Mouse (Mus musculus): Measurements from ENCODE around the gene Rexo1. TPM values are rescaled to one million over a fixed set of nuclear protein-coding genes. Genes with fewer than 3 reads are reported as not detected.

Rexo1 gene
- 87.8 and 112 TPM in 2 replicates for total RNA-seq (2023)

GRCm38 (mm10) chr10:80561116-80561944, at the start of gene Rexo1:
Gene Rexo1 (minus strand): TSS chr10:80561560.

GRCm38 (mm10) chr10:80605721-80606120, 44.4 kb upstream of the Rexo1 start, which contains the start of gene Gm49322:
Gene Gm49322 (plus strand): TSS chr10:80606021.

GRCm38 (mm10) chr10:80602698-80603325, 41.5 kb upstream of the Rexo1 start, which contains the start of the genes Scamp4 and Adat3:
Gene Scamp4 (plus strand): TSS chr10:80602872.
Gene Adat3 (plus strand): TSS chr10:80602880.

GRCm38 (mm10) chr10:80589879-80590854, 28.8 kb upstream of the Rexo1 start, which contains the start of gene Abhd17a:
Gene Abhd17a (minus strand): TSS chr10:80590341.

GRCm38 (mm10) chr10:80577195-80578130, 16.1 kb upstream of the Rexo1 start, which contains the start of gene Klf16:
Gene Klf16 (minus strand): TSS chr10:80577321.

GRCm38 (mm10) chr10:80538710-80539394, 22.5 kb downstream of the Rexo1 start, which contains the start of gene Atp8b3:
Gene Atp8b3 (minus strand): TSS chr10:80539124.

GRCm38 (mm10) chr10:80494732-80495131, 66.6 kb downstream of the Rexo1 start, which contains the start of gene Onecut3:
Gene Onecut3 (plus strand): TSS chr10:80494835.

Other genes with a start within 250 kb of the Rexo1 start
- 29.5 and 40.3 TPM in 2 replicates for gene 2310011J03Rik, start 241.0 kb downstream of the Rexo1 start, total RNA-seq (2023)
- not detected in 2 replicates for gene Pcsk4, start 232.1 kb downstream of the Rexo1 start, total RNA-seq (2023)
- 0.44 and 0.54 TPM in 2 replicates for gene Reep6, start 231.6 kb downstream of the Rexo1 start, total RNA-seq (2023)
- gene Adamtsl5, start 213.1 kb downstream of the Rexo1 start, total RNA-seq (2023) = not detected in 2 replicates
- gene Plk5, start 205.1 kb downstream of the Rexo1 start, total RNA-seq (2023) = not detected in 2 replicates
- 1.9 and 2.6 TPM in 2 replicates for gene Mex3d, start 173.9 kb downstream of the Rexo1 start, total RNA-seq (2023)
- 30.1 and 33.3 TPM in 2 replicates for gene Mbd3, start 162.0 kb downstream of the Rexo1 start, total RNA-seq (2023)
- 68.5 and 72.8 TPM in 2 replicates for gene Uqcr11, start 154.7 kb downstream of the Rexo1 start, total RNA-seq (2023)
- 40.0 and 42.1 TPM in 2 replicates for gene Tcf3, start 127.9 kb downstream of the Rexo1 start, total RNA-seq (2023)
- gene Onecut3, start 66.7 kb downstream of the Rexo1 start, total RNA-seq (2023) = not detected in 2 replicates
- gene Atp8b3, start 22.4 kb downstream of the Rexo1 start, total RNA-seq (2023) = not detected in 2 replicates
- gene Klf16, start 15.8 kb upstream of the Rexo1 start, total RNA-seq (2023) = 5.7 and 7.0 TPM in 2 replicates
- 34.9 and 41.1 TPM in 2 replicates for gene Abhd17a, start 28.8 kb upstream of the Rexo1 start, total RNA-seq (2023)
- gene Scamp4, start 41.3 kb upstream of the Rexo1 start, total RNA-seq (2023) = 6.9 and 8.2 TPM in 2 replicates
- gene Adat3, start 41.3 kb upstream of the Rexo1 start, total RNA-seq (2023) = 0.98 and 2.0 TPM in 2 replicates
- gene Gm49322, start 44.5 kb upstream of the Rexo1 start, total RNA-seq (2023) = 0.77 and 0.98 TPM in 2 replicates
- gene Csnk1g2, start 61.3 kb upstream of the Rexo1 start, total RNA-seq (2023) = 101 and 129 TPM in 2 replicates
- gene Btbd2, start 95.5 kb upstream of the Rexo1 start, total RNA-seq (2023) = 12.4 and 15.2 TPM in 2 replicates
- 181 and 193 TPM in 2 replicates for gene Mknk2, start 116.6 kb upstream of the Rexo1 start, total RNA-seq (2023)
- 140 and 155 TPM in 2 replicates for gene Mob3a, start 140.4 kb upstream of the Rexo1 start, total RNA-seq (2023)
- gene Izumo4, start 140.6 kb upstream of the Rexo1 start, total RNA-seq (2023) = 8.4 and 14.1 TPM in 2 replicates
- 99.7 and 123 TPM in 2 replicates for gene Ap3d1, start 180.7 kb upstream of the Rexo1 start, total RNA-seq (2023)
- gene Dot1l, start 193.6 kb upstream of the Rexo1 start, total RNA-seq (2023) = 21.3 and 32.2 TPM in 2 replicates
- 39.7 and 47.3 TPM in 2 replicates for gene Sf3a2, start 236.6 kb upstream of the Rexo1 start, total RNA-seq (2023)
- 62.9 and 84.6 TPM in 2 replicates for gene Plekhj1, start 237.1 kb upstream of the Rexo1 start, total RNA-seq (2023)
- 0.77 and 1.2 TPM in 2 replicates for gene Amh, start 243.7 kb upstream of the Rexo1 start, total RNA-seq (2023)

Data from neutrophil, adult 65 days (primary cell).